Mouse (Mus musculus) myocyte (in vitro differentiated cells): ENCODE data around the gene St6galnac4. TPM values are rescaled to one million over a fixed set of nuclear protein-coding genes. Genes with fewer than 3 reads are reported as not detected.

Source experiments
- H3K27me3 ChIP-seq: one replicate; pipeline ENCODE4 v1.6.1; 2011; ENCODE audit not compliant: control insufficient read depth, insufficient read depth, insufficient read length
- H3K36me3 ChIP-seq: one replicate; pipeline ENCODE4 v1.6.1; 2011; ENCODE audit not compliant: control insufficient read depth, insufficient read depth
- H3K4me2 ChIP-seq: one replicate; pipeline ENCODE4 v1.6.1; 2011; ENCODE audit warnings: low read depth, control low read depth
- H3K4me3 ChIP-seq: one replicate; pipeline ENCODE4 v1.5.1; 2011; ENCODE audit warnings: mild to moderate bottlenecking, control low read depth, moderate library complexity
- H3K79me2 ChIP-seq: one replicate; pipeline ENCODE4 v1.6.1; 2011; ENCODE audit not compliant: control insufficient read depth, insufficient read depth
- H3ac ChIP-seq: one replicate; pipeline ENCODE4 v1.6.1; 2011; ENCODE audit not compliant: control insufficient read depth, insufficient read length
- CEBPB ChIP-seq: IDR thresholded peaks from 2 replicates; pipeline ENCODE4 v1.6.1; 2011; ENCODE audit warnings: mild to moderate bottlenecking, moderate library complexity; ENCODE audit not compliant: poor library complexity, insufficient read depth, severe bottlenecking
- E2F4 ChIP-seq: IDR thresholded peaks from one replicate; pipeline ENCODE4 v1.6.1; 2011; ENCODE audit warnings: mild to moderate bottlenecking, control low read depth, moderate library complexity; ENCODE audit not compliant: insufficient read depth
- MAX ChIP-seq: IDR thresholded peaks from one replicate; pipeline ENCODE4 v1.6.1; 2011; ENCODE audit warnings: low read depth, mild to moderate bottlenecking, control low read depth
- MYOD1 ChIP-seq, 3 experiments: IDR thresholded peaks; one replicate each; pipeline ENCODE4 v1.6.1; 2011; ENCODE audit warnings: control low read depth in 2 of 3, low read depth in 2 of 3, mild to moderate bottlenecking in 2 of 3, moderate library complexity in 1 of 3; ENCODE audit not compliant: insufficient read length in 2 of 3, control insufficient read depth in 1 of 3
- MYOG ChIP-seq, 3 experiments: IDR thresholded peaks; one replicate each; pipeline ENCODE4 v1.6.1; 2011; ENCODE audit warnings: control low read depth in 2 of 3, low read depth in 2 of 3, mild to moderate bottlenecking in 2 of 3; ENCODE audit not compliant: insufficient read length in 2 of 3, control insufficient read depth in 1 of 3, insufficient read depth in 1 of 3
- POLR2A ChIP-seq: IDR thresholded peaks from one replicate; pipeline ENCODE4 v1.6.1; 2011; ENCODE audit warnings: low read depth, mild to moderate bottlenecking, control low read depth, moderate library complexity; ENCODE audit not compliant: insufficient read length
- POLR2AphosphoS2 ChIP-seq: IDR thresholded peaks from one replicate; pipeline ENCODE4 v1.6.1; 2011; ENCODE audit warnings: low read depth, control low read depth; ENCODE audit not compliant: insufficient read length
- REST ChIP-seq: IDR thresholded peaks from one replicate; pipeline ENCODE4 v1.6.1; 2011; ENCODE audit warnings: mild to moderate bottlenecking, control low read depth, moderate library complexity; ENCODE audit not compliant: insufficient read depth, insufficient read length
- SRF ChIP-seq: IDR thresholded peaks from one replicate; pipeline ENCODE4 v1.6.1; 2011; ENCODE audit warnings: low read depth; ENCODE audit not compliant: control insufficient read depth, insufficient read length
- TCF12 ChIP-seq: IDR thresholded peaks from one replicate; pipeline ENCODE4 v1.6.1; 2011; ENCODE audit warnings: mild to moderate bottlenecking, control low read depth; ENCODE audit not compliant: poor library complexity, insufficient read depth, severe bottlenecking
- TCF3 ChIP-seq: IDR thresholded peaks from one replicate; pipeline ENCODE4 v1.6.1; 2011; ENCODE audit warnings: low read depth, control low read depth; ENCODE audit not compliant: insufficient read length
- USF1 ChIP-seq: IDR thresholded peaks from one replicate; pipeline ENCODE4 v1.6.1; 2011; ENCODE audit warnings: low read depth, mild to moderate bottlenecking, control low read depth, moderate library complexity
- polyA plus RNA-seq: library from polyadenylated mRNA; unstranded; fragments of >200 nt; fragmentation: generic; extraction: Trizol; gene quantifications from one replicate; pipeline ENCODE4 v1.2.1, GENCODE M21; 2012; ENCODE audit warnings: missing spikeins

Gene St6galnac4
- polyA plus RNA-seq, 1 experiment: 75.4 TPM

DNA sequence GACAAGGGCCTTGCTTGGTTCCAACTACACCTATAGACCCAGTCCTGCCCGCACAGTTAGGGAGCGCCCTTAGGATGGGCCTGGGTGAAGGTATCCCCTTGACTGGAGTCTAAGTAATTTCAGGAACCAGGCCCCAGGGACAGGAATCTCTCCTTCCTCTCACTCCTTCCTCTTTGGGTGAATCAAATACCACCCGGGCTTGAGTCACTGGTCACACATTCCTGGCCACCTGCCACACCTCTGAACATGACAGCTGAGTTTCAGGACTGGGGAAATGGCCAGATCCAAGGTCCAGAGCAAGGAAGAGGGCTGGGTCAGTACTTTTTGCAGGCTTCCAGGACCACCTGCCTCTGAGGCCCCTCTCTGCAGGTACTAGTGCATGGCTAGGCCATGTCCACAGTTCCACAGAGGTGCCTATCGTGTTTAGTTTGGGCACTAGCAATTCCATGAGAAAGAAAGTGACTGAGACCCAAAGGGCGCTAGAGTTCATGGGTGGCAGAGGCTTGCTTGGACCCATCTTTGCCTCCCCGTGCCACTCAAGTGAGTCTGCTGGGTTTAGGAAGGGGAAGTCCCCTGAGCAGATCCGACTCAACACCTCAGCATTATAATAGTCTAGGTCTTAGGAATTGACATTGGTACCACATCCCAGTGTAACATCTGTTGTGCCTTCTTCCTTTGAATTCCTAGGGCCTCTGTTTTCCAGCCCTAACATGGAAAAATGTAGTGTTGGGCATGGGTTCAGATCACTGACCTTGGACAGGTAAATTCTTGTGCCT, 38.7 kb upstream of the St6galnac4 start:
- TF ChIP-seq POLR2AphosphoS2: no peak
- no peak for TF ChIP-seq TCF12
- TF ChIP-seq USF1: no peak
- TF ChIP-seq REST: no peak
- no peak for TF ChIP-seq CEBPB
- no peak for TF ChIP-seq TCF3
- TF ChIP-seq SRF: no peak
- TF ChIP-seq MYOD1 (IDR thresholded peaks at IDR 0.05; ENCODE audit: control insufficient read depth in 1 of 3, insufficient read length in 2 of 3, low read depth in 2 of 3): peak in 2 of 3 experiments; percentile 66 to 78
- TF ChIP-seq MYOG (IDR thresholded peaks at IDR 0.05; ENCODE audit: control insufficient read depth in 1 of 3, insufficient read depth in 1 of 3, insufficient read length in 2 of 3, low read depth in 2 of 3): peak in 2 of 3 experiments; percentile 8 to 83
- no peak for TF ChIP-seq POLR2A
- TF ChIP-seq MAX: no peak
- Histone ChIP-seq H3K4me2 (peak overlapping the region; percentile 13), H3ac (no peak overlapping the region), H3K36me3 (no peaks in the 10 kb centered on the region), H3K27me3 (no peaks in the 10 kb centered on the region), H3K4me3 (no peak overlapping the region), H3K79me2 (no peaks in the 10 kb centered on the region)

- H3K4me3 ChIP-seq: no peak overlapping the region
- no peaks in the 10 kb centered on the region for H3K79me2 ChIP-seq
- no peaks in the 10 kb centered on the region for H3K27me3 ChIP-seq
- no peak overlapping the region for H3ac ChIP-seq
- no peak overlapping the region for H3K4me2 ChIP-seq
- no peaks in the 10 kb centered on the region for H3K36me3 ChIP-seq
- no peak for TF ChIP-seq REST
- TF ChIP-seq E2F4: no peak
- no peak for TF ChIP-seq TCF3
- TF ChIP-seq MAX: no peak
- no peak for TF ChIP-seq MYOD1 (IDR thresholded peaks at IDR 0.05; ENCODE audit: control insufficient read depth in 1 of 3, insufficient read length in 2 of 3, low read depth in 2 of 3)
- TF ChIP-seq POLR2AphosphoS2: no peak
- no peak for TF ChIP-seq POLR2A
- TF ChIP-seq USF1: no peak
- TF ChIP-seq MYOG (IDR thresholded peaks at IDR 0.05; ENCODE audit: control insufficient read depth in 1 of 3, insufficient read depth in 1 of 3, insufficient read length in 2 of 3, low read depth in 2 of 3): no peak
- TF ChIP-seq CEBPB: no peak
- TF ChIP-seq TCF12: no peak
- TF ChIP-seq SRF: no peak
Measured at GRCm38 (mm10) chr2:32549171-32549570, 37.7 kb upstream of the St6galnac4 start.

- H3K4me2 ChIP-seq: no peak overlapping the region
- H3K79me2 ChIP-seq: no peaks in the 10 kb centered on the region
- no peaks in the 10 kb centered on the region for H3K36me3 ChIP-seq
- H3K27me3 ChIP-seq: no peaks in the 10 kb centered on the region
- no peak overlapping the region for H3ac ChIP-seq
- H3K4me3 ChIP-seq: no peak overlapping the region
- TF ChIP-seq MYOG (IDR thresholded peaks at IDR 0.05; ENCODE audit: control insufficient read depth in 1 of 3, insufficient read depth in 1 of 3, insufficient read length in 2 of 3, low read depth in 2 of 3) (no peak), TCF3 (no peak), CEBPB (0 out of 2 replicates have a peak, but pooled peaks have one; percentile 51), E2F4 (no peak), MAX (no peak), POLR2AphosphoS2 (no peak), SRF (no peak), MYOD1 (IDR thresholded peaks at IDR 0.05; ENCODE audit: control insufficient read depth in 1 of 3, insufficient read length in 2 of 3, low read depth in 2 of 3) (peak in 1 of 3 experiments; percentile 14), TCF12 (no peak), REST (no peak), USF1 (peak; percentile 57)
Measured at GRCm38 (mm10) chr2:32549764-32550163, 37.1 kb upstream of the St6galnac4 start.

DNA sequence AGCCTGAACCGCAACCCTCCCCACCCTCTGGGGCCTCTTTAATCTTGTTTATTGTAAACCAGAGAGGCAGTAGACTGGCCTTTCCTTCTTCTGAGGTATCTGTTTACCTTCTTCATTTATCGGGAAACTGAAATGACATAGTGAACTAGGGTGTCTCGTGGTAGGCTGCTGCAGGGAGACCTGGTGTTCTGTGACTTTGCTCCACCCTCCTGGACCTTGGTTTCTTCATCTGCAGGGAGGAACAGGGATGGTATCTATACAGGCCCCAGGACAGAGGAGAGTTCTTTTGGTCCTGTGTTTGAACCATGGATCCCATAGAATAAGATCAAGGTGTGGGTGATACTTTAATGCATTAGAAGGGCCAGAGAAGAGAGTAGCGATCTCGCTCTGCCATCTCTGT, 35.7 kb upstream of the St6galnac4 start:
- Histone ChIP-seq H3ac (no peak overlapping the region), H3K27me3 (no peaks in the 10 kb centered on the region), H3K36me3 (no peaks in the 10 kb centered on the region), H3K79me2 (no peaks in the 10 kb centered on the region), H3K4me3 (no peak overlapping the region), H3K4me2 (no peak overlapping the region)
- no peak for TF ChIP-seq REST
- no peak for TF ChIP-seq CEBPB
- TF ChIP-seq POLR2AphosphoS2: no peak
- no peak for TF ChIP-seq E2F4
